Mouse (Mus musculus): ENCODE data around the gene Shisa4.
A peak's percentile ranks its signal among the peaks of the same experiment; 100 is the strongest.

Gene Shisa4

DNA sequence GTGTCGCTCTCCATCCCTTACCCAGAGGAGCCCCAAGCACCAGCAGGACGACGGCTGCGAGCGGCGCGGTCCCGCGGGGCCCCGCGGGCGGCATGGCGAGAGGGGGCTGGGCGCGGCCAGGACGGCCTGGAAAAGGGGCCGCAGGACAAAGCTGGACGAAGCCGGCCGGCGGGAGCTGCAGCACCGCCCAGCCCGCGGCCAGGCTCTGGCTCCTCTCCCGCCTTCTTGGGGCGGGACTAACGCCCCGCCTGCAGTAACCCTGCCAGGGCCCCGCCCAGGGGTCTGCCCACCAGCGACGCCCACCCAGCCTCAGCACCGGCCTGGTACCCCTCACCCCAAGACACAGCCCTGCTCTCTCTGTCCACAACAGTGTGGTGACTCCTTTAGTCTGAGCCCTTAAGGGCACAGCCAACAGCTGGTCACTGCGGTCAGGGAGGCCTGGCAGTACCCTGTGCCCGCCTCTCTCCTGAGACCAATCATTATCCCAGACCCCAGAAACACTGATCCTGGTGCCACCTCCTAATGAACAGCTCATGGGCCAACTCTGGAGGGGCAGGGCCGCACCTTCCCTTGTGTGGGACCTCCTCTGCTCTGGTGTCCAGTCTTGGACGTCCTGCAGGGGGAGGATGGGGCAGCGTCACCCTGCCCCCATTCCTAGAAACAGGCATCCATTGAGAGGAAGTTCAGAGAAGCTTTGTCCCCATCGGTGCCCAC lies at the start of gene Shisa4:
Shisa4 (minus strand) TSS at position 370 of the 714 bp plus-strand sequence.
- DNase-seq (ENCODE audit: low read depth, low spot score), result no peak

DNA sequence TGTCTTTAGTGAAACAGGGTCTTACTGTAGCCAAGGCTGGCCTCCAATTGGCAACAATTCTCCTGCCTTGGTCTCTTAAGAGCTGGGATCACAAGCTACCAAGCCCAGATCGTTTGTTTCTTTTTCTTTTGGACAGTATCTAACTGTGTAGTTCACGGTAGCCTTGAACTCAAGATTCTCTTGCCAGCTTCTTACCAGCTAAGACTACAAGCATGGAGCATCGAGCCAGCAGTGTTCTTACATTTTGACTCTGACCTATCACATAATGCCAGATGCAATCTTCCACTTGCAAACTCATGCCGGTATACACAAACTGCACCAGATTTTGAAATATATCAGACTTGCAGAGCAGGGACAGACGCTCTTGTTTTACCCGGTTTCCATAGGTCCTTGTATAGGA lies 47.7 kb upstream of the Shisa4 start:
- no peak for DNase-seq (ENCODE audit: low read depth, low spot score)

DNA sequence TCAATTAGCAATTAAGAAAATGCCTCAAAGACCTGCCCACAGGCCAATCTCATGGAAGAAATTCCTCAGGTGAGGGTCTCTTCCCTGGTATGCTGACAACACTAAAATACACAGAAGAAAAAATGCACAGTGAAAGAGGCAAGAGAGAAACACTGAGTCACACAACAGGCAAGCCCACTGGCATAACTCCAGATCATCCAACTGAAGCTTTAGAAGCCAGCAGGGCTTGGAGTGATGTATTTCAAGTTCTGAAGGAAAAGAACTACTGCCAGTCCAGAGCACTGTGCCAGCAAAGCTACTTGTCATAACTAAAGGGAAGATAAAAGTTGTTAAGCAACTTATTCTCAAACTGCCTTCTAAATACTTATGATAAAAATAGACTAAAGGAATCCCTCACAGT lies 39.0 kb upstream of the Shisa4 start:
- no peak for DNase-seq (ENCODE audit: low read depth, low spot score)

- DNase-seq (ENCODE audit: low read depth, low spot score), result no peak
These were observed 37.1 kb upstream of the Shisa4 start for GRCm38 (mm10) chr1:135412130-135412529.

- DNase-seq (ENCODE audit: low read depth, low spot score), result no peak
These were observed 35.9 kb upstream of the Shisa4 start for GRCm38 (mm10) chr1:135410967-135411366.

- DNase-seq (ENCODE audit: low read depth, low spot score), result no peak
These were observed 33.9 kb upstream of the Shisa4 start for GRCm38 (mm10) chr1:135408973-135409372.

DNA sequence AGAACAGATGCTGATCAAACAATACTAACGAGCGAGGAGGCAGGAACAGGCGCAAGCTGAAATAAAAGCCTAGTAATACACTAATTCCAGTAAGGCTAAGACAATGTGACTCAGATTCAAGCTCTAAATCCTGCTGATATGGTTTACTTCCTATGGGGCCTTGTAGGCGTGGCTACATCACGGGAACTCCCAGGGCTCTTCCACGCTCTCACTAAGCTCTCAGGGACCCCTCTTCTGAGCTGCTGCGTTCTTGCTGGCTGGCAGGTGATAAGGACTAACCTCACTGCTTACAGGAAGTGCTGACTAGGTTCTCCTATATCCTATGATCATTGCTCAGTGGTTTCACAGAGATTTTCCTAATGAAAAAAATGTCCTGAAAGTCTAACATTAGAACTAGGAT lies 30.3 kb upstream of the Shisa4 start:
- no peak for DNase-seq (ENCODE audit: low read depth, low spot score)

GRCm38 (mm10) chr1:135401452-135402110 lies 26.5 kb upstream of the Shisa4 start:
- peak; percentile 16 for DNase-seq (ENCODE audit: low read depth, low spot score)

DNA sequence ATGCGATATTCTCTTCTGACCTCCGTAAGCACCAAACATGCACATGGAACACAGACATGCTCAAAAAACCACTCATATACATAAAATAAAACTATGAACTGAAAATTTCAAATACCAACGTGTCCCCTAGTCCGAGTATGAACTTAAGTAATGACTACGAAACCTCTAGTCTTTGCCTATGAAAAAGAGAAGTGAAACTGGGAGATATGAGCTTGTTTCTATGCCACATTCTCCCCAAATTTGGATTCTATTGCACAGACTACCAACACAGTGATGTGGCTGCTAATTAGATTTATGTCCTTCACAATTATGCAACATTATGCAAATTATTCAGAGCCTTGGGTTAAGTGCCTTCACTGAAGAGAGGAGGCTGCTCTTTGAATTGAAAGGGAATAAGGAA lies 24.4 kb upstream of the Shisa4 start:
- DNase-seq (ENCODE audit: low read depth, low spot score), result peak; percentile 63

- DNase-seq (ENCODE audit: low read depth, low spot score), result no peak
These were observed 10.1 kb upstream of the Shisa4 start for GRCm38 (mm10) chr1:135385161-135385560.

DNA sequence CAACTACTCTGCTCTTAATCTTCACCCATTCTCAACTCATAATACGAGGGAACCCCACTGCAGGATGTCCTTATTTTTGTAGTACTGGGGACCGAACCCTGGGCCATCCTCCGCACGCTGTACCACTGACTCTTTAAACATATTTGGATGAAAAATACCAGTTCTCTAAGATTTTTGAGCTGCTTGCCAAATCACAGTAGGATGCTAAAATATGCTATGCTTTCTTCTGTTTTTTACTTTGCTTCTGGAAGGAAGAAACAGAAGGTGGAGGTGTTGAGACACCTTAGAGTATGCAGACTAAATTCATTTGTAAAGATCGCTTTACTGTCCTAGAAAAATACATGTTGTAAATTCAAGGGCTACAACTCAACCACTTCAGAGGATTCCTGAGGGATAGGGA lies 9.1 kb upstream of the Shisa4 start:
- DNase-seq (ENCODE audit: low read depth, low spot score), result no peak

- peak; percentile 20 for DNase-seq (ENCODE audit: low read depth, low spot score)
These were observed 6.5 kb upstream of the Shisa4 start for GRCm38 (mm10) chr1:135381560-135381959.

GRCm38 (mm10) chr1:135380071-135380991 lies 5.3 kb upstream of the Shisa4 start:
- no peak for DNase-seq (ENCODE audit: low read depth, low spot score)

DNA sequence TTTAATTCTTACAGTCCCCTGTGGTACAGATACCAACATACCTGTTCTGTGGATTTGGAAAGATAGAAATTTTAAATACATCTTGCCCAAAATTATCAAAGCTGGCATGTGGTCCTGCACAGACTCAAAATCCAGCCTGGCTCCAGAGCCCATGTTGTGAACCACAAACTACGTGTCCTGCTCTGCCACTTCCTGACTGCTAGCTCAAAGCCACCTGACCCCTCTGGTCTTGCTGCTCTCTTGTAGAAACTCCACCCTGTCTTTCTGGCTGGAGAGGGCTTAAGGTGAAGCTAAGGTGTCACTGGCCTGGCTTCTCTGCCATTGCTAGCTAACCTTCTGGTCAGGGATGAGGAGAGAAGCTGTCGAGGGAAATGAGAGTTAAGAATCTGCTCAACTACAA lies 4.0 kb upstream of the Shisa4 start:
- peak; percentile 17 for DNase-seq (ENCODE audit: low read depth, low spot score)

GRCm38 (mm10) chr1:135378576-135378975 lies 3.5 kb upstream of the Shisa4 start:
- no peak for DNase-seq (ENCODE audit: low read depth, low spot score)

DNA sequence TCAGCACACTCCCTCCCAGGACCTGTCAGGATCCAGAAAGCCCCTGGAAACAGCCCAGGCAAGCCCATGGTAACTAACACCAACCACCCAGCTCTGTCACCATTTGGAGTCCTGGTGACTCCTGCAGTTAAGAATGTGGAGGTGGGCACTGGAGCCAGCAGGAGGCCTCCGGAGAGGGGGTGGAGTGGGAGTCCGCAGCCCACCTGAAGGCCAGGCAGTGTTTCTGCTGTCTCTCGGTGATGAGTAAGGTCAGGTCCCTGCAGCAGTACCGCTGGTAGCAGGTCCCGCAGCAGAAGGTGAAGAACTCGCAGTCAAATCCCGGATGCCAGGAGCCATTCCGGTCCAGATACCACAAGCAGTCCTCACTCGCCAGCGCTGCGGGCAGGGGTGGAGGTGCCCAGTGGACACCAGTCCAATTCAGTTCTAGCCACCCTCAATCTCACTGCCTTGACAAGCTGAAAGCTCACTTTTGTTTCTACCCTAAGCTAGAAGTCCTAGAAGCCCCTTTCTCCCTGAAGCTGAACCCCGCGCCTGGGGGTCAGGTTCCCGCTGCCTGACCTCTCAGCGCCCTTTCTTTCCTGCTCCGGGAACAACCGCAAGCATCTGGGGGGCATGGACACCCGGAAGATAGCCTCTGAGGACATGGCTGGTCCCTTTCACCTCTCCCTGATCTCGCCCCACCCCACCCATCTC lies 716 bp downstream of the Shisa4 start:
- DNase-seq (ENCODE audit: low read depth, low spot score), result no peak

DNA sequence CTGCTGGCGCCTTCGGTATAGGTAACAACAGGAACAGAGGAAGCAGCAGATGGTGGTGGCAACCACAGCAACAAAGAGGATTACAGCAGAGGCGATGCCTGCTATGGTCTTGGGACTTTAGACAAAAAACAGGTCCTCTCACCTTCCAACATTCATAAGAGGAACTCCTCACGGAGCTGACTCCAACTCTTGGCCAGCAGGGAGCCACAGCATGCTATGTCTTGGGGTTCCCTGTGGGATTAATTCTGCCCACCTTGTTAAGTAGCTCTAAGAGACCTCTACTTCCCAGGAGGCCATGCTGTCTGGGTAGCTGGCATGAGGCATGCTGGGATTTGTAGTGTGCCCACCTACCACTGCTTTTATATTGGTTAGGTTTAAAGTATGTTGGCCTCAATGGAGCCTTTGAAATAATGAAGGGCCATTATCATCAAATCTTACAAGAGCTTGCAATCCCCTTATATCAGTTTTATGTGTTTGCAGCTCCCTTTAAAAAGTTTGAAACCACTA lies 1.8 kb downstream of the Shisa4 start:
- DNase-seq (ENCODE audit: low read depth, low spot score), result no peak

DNA sequence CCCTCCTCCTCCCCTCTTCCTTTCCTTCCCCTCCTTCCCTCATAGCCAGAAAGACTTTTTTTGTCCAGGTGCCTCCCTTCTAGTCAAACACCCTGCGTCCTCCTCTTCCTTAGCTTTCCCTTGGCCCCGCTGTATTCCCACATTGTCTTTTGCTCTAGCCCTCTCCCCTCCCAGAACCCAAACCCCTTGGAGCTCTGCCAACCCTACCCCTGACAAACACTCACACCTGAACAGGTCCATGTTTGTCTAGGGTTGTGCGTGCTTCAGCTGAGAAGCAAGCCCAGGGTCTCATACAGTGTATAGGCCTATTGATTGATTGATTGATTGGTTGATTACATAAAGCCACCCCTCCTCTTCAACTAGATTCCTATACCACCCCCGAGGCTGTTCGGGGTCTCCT lies 5.6 kb downstream of the Shisa4 start:
- DNase-seq (ENCODE audit: low read depth, low spot score), result no peak

DNA sequence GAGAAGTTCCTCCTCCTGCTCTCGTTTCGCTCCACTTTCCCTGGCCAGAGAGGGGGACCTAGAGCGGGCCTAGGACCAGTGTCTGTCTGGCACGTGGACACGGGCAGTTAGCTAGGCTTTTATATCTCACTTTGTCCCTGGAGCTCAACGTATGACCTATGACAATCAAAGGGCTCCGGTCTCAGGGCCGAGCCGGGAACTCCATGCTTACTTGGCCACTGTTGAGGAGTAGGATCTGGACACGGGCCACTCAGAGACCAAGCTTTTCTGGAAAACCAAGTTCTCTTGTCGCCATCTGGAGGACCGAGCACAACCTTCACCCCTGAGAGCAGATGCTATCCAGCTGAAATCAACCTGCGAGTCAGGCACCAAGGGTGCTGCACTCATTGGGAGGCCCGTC lies 6.1 kb downstream of the Shisa4 start:
- no peak for DNase-seq (ENCODE audit: low read depth, low spot score)

DNA sequence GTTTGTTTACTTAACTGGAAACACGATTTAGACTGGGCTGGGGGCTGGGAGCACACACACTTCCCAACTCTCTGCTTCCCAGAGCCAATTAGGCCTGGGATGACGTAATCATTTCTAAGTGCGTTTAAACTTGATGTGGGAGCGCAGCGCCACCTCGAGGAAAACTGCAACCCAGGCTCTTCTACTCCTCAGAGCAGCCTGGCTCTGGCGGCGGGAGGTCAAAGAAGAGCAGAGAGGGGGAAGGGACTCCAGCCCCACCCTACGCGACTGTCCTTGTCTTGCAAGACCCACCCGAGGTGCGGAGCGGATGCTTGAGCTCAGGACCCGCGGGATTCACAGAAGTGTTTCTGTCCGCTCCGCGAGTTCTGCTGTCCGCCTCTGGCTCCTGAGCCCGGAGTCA lies 6.8 kb downstream of the Shisa4 start:
- peak; percentile 67 for DNase-seq (ENCODE audit: low read depth, low spot score)

DNA sequence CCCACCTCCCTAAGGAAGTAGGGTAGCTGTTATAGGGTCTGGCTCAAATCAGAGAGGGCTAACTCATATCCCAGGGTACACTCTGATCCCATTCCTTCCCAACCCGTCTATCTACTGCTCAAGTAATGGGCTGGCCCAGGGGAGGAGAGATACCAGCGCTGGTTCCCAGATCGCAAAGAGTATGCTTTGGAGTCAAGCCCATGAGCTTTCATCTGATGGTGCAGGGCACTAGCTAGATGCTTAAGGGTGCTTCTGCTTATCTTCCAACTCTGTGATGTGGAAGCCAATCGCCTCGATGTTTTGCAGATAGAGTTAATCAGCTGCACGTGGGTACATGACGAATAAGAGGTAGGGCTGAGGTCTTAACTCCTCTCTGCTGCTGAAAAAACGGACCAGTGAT lies 7.4 kb downstream of the Shisa4 start:
- DNase-seq (ENCODE audit: low read depth, low spot score), result no peak

DNA sequence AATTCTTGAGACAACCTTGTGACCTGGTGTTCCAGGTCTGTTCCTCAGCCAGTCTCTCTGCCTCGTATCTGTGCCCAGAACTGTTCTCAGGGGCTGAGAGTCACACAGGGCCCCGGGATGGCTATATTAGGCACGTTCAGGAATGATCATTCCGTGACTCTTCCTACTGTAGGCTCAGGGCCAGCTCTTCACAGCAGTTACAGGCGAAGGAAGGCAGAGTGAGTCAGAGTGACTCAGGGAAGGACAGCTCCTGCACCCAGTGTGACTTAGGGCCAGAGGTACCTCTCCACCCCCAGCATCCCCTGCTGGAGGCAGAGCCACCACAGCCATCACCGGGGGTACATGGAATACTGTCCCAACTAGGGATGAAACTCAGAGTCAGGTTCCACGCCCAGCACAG lies 8.0 kb downstream of the Shisa4 start:
- DNase-seq (ENCODE audit: low read depth, low spot score), result no peak

Data from A20 (cell line).